Mouse (Mus musculus) forebrain, embryonic 15.5 days (tissue): ENCODE measurements around the gene Zbtb16. TPM values are rescaled to one million over a fixed set of nuclear protein-coding genes. Genes with fewer than 3 reads are reported as not detected.
A peak's percentile ranks its signal among the peaks of the same experiment; 100 is the strongest.

Source experiments
- ATAC-seq: fragments of 200-750 bp; cut with Nextera tagmentation; replicated peaks from 2 replicates; pipeline ENCODE4 v1.8.0; 2017; ENCODE audit warnings: mild to moderate bottlenecking, moderate TSS enrichment, moderate library complexity
- H3K27ac ChIP-seq: fragments of 300-500 bp; sonication (generic); replicated peaks from 2 replicates; pipeline ENCODE4 v1.5.1; 2015; ENCODE audit warnings: mild to moderate bottlenecking, inconsistent platforms
- H3K27me3 ChIP-seq: fragments of 300-500 bp; sonication (generic); 2 replicates; pipeline ENCODE4 v1.6.1; 2015; ENCODE audit warnings: inconsistent platforms
- H3K36me3 ChIP-seq: fragments of 300-500 bp; sonication (generic); 2 replicates; pipeline ENCODE4 v1.6.1; 2015; ENCODE audit warnings: mild to moderate bottlenecking, inconsistent platforms
- H3K4me1 ChIP-seq: fragments of 300-500 bp; sonication (generic); 2 replicates; pipeline ENCODE4 v1.6.1; 2015; ENCODE audit warnings: inconsistent platforms
- H3K4me2 ChIP-seq: fragments of 300-500 bp; sonication (generic); replicated peaks from 2 replicates; pipeline ENCODE4 v1.6.1; 2015; ENCODE audit warnings: mild to moderate bottlenecking, inconsistent platforms
- H3K4me3 ChIP-seq: fragments of 300-500 bp; sonication (generic); 2 replicates; pipeline ENCODE4 v1.5.1; 2015; ENCODE audit warnings: mild to moderate bottlenecking, inconsistent platforms
- H3K9ac ChIP-seq: fragments of 300-500 bp; sonication (generic); replicated peaks from 2 replicates; pipeline ENCODE4 v1.6.1; 2015; ENCODE audit warnings: mild to moderate bottlenecking, inconsistent platforms
- H3K9me3 ChIP-seq: fragments of 300-500 bp; sonication (generic); 2 replicates; pipeline ENCODE4 v1.6.1; 2016; ENCODE audit warnings: inconsistent platforms
- WGBS: fragments of 180-500 bp; shearing (Covaris S2); methylation state at CpG from one replicate; pipeline ENCODE4 v1.1.7; 2015; ENCODE audit warnings: mixed read lengths; 5-methylcytosine and 5-hydroxymethylcytosine counted together
- polyA plus RNA-seq: library from polyadenylated mRNA; unstranded; fragments of >200 nt; fragmentation: Nextera tagmentation; extraction: Ambion mirVana; gene quantifications from 2 replicates; pipeline ENCODE4 v1.2.1, GENCODE M21; 2015

Zbtb16 gene
- polyA plus RNA-seq, 1 experiment from 2014 or later: 5.2 TPM

- Histone ChIP-seq H3K4me2 (no peak overlapping the region), H3K27ac (no peak overlapping the region), H3K27me3 (no peaks in the 10 kb centered on the region), H3K9ac (no peak overlapping the region), H3K36me3 (no peaks in the 10 kb centered on the region), H3K4me1 (peaks cover 34% of the 10 kb centered on the region), H3K9me3 (no peaks in the 10 kb centered on the region), H3K4me3 (no peak overlapping the region)
- 58% methylated on average over 13 of the region's 13 CpGs for WGBS
- ATAC-seq: no peak
Observed at GRCm38 (mm10) chr9:48757650-48758580, 78.1 kb downstream of the Zbtb16 start.

GRCm38 (mm10) chr9:48756261-48756812 lies 79.7 kb downstream of the Zbtb16 start:
- ATAC-seq: peak; percentile 62
- Histone ChIP-seq H3K9me3 (no peaks in the 10 kb centered on the region), H3K9ac (no peak overlapping the region), H3K27me3 (no peaks in the 10 kb centered on the region), H3K36me3 (no peaks in the 10 kb centered on the region), H3K4me1 (peaks cover 29% of the 10 kb centered on the region), H3K27ac (no peak overlapping the region), H3K4me2 (no peak overlapping the region), H3K4me3 (no peak overlapping the region)
- WGBS: 18% methylated on average over 10 of the region's 10 CpGs

- WGBS: 23% methylated on average over 9 of the region's 9 CpGs
- H3K4me3 ChIP-seq: no peak overlapping the region
- no peaks in the 10 kb centered on the region for H3K9me3 ChIP-seq
- no peak for ATAC-seq
- H3K27me3 ChIP-seq: no peaks in the 10 kb centered on the region
- no peak overlapping the region for H3K27ac ChIP-seq
- no peak overlapping the region for H3K4me2 ChIP-seq
- peaks cover 22% of the 10 kb centered on the region for H3K4me1 ChIP-seq
- H3K36me3 ChIP-seq: no peaks in the 10 kb centered on the region
- no peak overlapping the region for H3K9ac ChIP-seq
Observed at GRCm38 (mm10) chr9:48755438-48756070, 80.5 kb downstream of the Zbtb16 start.

DNA sequence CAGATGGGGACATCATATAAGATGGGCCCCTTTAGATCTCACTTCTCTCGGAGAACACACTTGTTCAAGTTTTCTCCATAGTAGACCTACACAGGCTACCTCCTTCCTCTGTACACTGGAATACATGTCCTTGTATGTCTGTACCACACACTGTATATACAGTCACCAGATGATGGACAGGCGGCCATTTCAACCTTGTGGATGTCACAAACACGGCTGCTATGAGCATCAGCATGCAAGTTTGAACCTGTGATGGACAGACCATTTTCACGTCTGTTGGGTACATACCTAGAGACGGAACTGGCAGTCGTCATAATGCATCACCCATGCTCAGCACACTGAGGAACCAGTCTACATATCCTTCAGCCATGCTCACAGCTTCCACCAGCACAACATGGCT lies 81.6 kb downstream of the Zbtb16 start:
- Histone ChIP-seq H3K27ac (no peak overlapping the region), H3K4me1 (peaks cover 12% of the 10 kb centered on the region; the same call in 1 of the 2 replicates), H3K9ac (no peak overlapping the region), H3K9me3 (no peaks in the 10 kb centered on the region), H3K27me3 (no peaks in the 10 kb centered on the region), H3K36me3 (no peaks in the 10 kb centered on the region), H3K4me3 (no peak overlapping the region), H3K4me2 (no peak overlapping the region)
- ATAC-seq: no peak
- WGBS: 96% methylated on average over 6 of the region's 6 CpGs

- Histone ChIP-seq H3K4me3 (no peak overlapping the region), H3K27ac (no peak overlapping the region), H3K36me3 (no peaks in the 10 kb centered on the region), H3K4me1 (peaks cover 12% of the 10 kb centered on the region; the same call in 1 of the 2 replicates), H3K9me3 (no peaks in the 10 kb centered on the region), H3K9ac (no peak overlapping the region), H3K4me2 (no peak overlapping the region), H3K27me3 (no peaks in the 10 kb centered on the region)
- ATAC-seq: no peak
- WGBS: 94% methylated on average over 6 of the region's 6 CpGs
Observed at GRCm38 (mm10) chr9:48753881-48754280, 82.1 kb downstream of the Zbtb16 start.

- 80% methylated on average over 3 of the region's 3 CpGs for WGBS
- no peak overlapping the region for H3K4me3 ChIP-seq
- no peaks in the 10 kb centered on the region for H3K9me3 ChIP-seq
- H3K27me3 ChIP-seq: no peaks in the 10 kb centered on the region
- no peak for ATAC-seq
- H3K27ac ChIP-seq: no peak overlapping the region
- no peak overlapping the region for H3K9ac ChIP-seq
- H3K4me2 ChIP-seq: no peak overlapping the region
- H3K4me1 ChIP-seq: peaks cover 9% of the 10 kb centered on the region; the same call in 1 of the 2 replicates
- H3K36me3 ChIP-seq: no peaks in the 10 kb centered on the region
Observed at GRCm38 (mm10) chr9:48751900-48752299, 84.1 kb downstream of the Zbtb16 start.

DNA sequence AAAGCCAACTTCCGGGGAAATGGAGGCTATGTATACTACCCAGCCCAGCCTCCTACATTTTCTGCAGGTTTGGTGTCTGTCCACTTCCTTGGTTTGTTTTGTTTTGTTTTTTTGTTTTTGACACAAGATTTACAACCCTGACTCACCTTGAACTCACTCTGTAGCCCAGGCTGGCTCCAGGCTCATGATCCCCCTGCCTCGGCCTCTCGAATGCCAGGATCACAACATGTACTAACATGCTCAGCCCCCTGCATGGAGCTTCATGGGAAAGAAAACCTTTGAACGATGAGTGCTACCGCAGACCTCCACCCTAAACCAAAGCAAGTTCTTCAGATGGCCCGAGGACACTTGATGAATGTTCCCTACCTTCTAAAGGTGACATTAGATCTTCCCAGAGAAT lies 86.4 kb downstream of the Zbtb16 start:
- H3K27me3 ChIP-seq: no peaks in the 10 kb centered on the region
- 93% methylated on average over 6 of the region's 6 CpGs for WGBS
- ATAC-seq: no peak
- no peaks in the 10 kb centered on the region for H3K9me3 ChIP-seq
- no peaks in the 10 kb centered on the region for H3K36me3 ChIP-seq
- no peak overlapping the region for H3K9ac ChIP-seq
- H3K27ac ChIP-seq: no peak overlapping the region
- H3K4me2 ChIP-seq: no peak overlapping the region
- H3K4me1 ChIP-seq: 0 out of 2 replicates have a peak, but pooled peaks cover 2% of the 10 kb centered on the region
- H3K4me3 ChIP-seq: no peak overlapping the region

- 89% methylated on average over 4 of the region's 4 CpGs for WGBS
- no peak for ATAC-seq
Observed at GRCm38 (mm10) chr9:48749168-48749567, 86.9 kb downstream of the Zbtb16 start.

DNA sequence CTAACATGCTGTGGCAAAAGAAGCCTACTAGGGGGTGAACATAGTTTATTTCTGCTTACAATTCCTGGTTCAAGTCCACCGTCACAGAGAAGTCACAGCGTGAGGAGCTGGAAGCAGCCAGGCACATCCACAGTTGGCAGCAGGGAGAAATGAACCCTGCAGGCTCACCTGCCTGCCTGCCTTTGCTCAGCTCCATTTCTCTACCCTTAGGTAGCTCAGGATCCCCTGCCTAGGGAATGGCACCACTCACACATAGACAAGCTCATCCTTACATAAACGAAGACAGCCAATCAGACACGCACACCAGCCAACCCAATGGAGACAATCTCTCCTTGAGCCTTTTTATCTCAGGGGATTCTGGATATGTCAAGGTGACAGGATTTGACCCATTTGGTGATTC lies 87.3 kb downstream of the Zbtb16 start:
- Histone ChIP-seq H3K27ac (no peak overlapping the region), H3K4me3 (no peak overlapping the region), H3K4me2 (no peak overlapping the region), H3K9ac (no peak overlapping the region), H3K4me1 (0 out of 2 replicates have a peak, but pooled peaks cover 4% of the 10 kb centered on the region), H3K9me3 (no peaks in the 10 kb centered on the region), H3K27me3 (no peaks in the 10 kb centered on the region), H3K36me3 (no peaks in the 10 kb centered on the region)
- no peak for ATAC-seq
- WGBS: 98% methylated on average over 4 of the region's 4 CpGs

More at GRCm38 (mm10) chr9:48749168-48749567, 86.9 kb downstream of the Zbtb16 start:
- Histone ChIP-seq H3K36me3 (no peaks in the 10 kb centered on the region), H3K9ac (no peak overlapping the region), H3K9me3 (no peaks in the 10 kb centered on the region), H3K4me1 (0 out of 2 replicates have a peak, but pooled peaks cover 4% of the 10 kb centered on the region), H3K27ac (no peak overlapping the region), H3K4me2 (no peak overlapping the region), H3K4me3 (no peak overlapping the region), H3K27me3 (no peaks in the 10 kb centered on the region)

DNA sequence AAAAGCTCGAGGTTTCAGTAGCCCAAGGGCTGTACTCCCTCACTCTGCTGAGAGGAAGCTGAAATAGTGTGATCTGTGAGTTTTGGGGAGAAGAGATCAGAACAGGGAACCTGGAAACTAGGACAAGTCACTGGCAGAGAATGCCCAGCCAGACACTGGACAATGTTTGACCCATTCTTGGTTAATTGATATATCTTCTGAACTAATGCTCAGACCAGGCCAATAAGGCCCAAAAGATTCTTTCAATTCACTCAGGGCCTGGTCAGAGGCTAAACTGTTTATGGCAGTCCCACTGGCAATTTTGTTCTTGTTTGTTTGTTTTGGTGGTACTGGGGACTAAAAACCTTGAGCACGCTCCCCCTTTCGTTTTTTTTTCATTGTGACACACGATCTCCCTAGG lies 87.8 kb downstream of the Zbtb16 start:
- Histone ChIP-seq H3K27me3 (no peaks in the 10 kb centered on the region), H3K36me3 (no peaks in the 10 kb centered on the region), H3K9ac (no peak overlapping the region), H3K4me2 (no peak overlapping the region), H3K27ac (no peak overlapping the region), H3K9me3 (no peaks in the 10 kb centered on the region), H3K4me3 (no peak overlapping the region), H3K4me1 (0 out of 2 replicates have a peak, but pooled peaks cover 4% of the 10 kb centered on the region)
- no peak for ATAC-seq
- 82% methylated on average over 4 of the region's 4 CpGs for WGBS

GRCm38 (mm10) chr9:48746506-48746905 lies 89.5 kb downstream of the Zbtb16 start:
- WGBS: 91% methylated on average over 10 of the region's 10 CpGs
- Histone ChIP-seq H3K4me2 (no peak overlapping the region), H3K9me3 (no peaks in the 10 kb centered on the region), H3K4me3 (no peak overlapping the region), H3K27me3 (no peaks in the 10 kb centered on the region), H3K4me1 (0 out of 2 replicates have a peak, but pooled peaks cover 4% of the 10 kb centered on the region), H3K9ac (no peak overlapping the region), H3K27ac (no peak overlapping the region), H3K36me3 (no peaks in the 10 kb centered on the region)
- ATAC-seq: no peak
